Mouse (Mus musculus) layer of hippocampus, postnatal 10 days (tissue): ENCODE data around the gene Bcl6b. TPM values are rescaled to one million over a fixed set of nuclear protein-coding genes. Genes with fewer than 3 reads are reported as not detected.

ENCODE experiments used
- DNase-seq, 2 experiments: peaks; one replicate each; pipeline ENCODE4 v3.0.0; 2021; ENCODE audit warnings: low spot score in 2 of 2
- total RNA-seq, 2 experiments: library from RNA; stranded (reverse); gene quantifications; 2 replicates each; pipeline ENCODE4 v1.2.3; 2021

Gene Bcl6b
- total RNA-seq, 2 experiments from 2014 or later = 4.3 to 7.4 TPM

DNA sequence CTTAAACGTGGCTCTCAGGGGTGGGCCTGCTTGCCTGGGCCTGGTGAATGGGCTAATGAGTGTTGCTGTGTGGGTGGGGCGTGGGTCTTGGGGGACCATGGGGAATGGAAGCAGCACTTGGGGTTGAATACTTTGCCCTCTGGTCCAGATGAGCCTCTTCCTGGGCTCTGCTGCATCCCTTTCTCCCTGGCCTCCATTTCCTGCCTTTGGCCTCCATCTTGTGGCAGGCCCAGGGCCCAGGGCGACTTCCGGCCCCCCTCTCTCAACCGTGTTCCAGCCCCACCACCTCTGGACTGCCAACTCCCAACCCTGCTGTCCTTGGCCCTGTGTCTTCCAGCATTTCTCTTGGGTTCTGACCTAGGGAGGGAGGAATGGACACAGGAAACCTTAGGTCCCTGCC is 4.4 kb upstream of the Bcl6b start:
- no peak for DNase-seq

DNA sequence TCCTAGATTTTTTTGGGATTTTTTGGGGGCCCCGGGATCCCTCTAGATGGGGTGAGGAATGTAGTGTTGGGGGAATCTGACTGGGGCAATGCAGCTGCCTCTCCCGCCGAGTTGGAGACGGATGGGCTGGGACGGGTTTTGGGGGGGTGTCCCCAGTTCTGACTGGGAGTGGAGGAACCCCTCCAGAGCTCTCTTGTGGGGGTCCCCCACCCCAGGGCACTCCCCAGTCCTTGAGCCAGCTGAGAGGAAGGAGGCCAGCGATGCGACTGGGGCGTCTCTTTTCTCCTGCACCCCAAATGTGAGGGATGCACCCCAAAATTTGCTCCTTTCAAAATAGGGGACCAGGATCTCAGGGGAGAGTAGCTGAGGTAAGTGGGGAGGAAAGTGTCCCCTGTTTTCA is 3.4 kb upstream of the Bcl6b start:
- peak in 1 of 2 experiments; percentile 55 for DNase-seq

DNA sequence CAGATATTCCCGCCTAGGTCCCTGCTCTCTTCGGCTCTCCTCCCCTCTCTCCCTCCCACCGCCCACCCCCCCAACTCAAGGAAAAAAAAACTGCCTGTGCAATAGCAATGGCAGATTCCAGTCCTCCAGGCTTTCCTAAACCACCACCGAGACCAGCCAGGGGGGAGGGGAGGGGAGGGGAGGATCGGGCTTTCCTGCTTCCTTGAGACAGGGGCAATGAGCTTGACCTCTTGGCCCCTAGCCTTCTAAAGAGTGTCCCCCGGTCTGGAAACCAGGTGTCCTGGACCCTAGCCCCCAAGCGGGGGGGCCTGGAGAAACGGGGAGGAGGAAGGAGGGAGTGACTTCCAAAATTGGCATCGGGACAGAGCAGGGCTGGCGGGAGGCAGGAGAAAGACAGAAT is 2.9 kb upstream of the Bcl6b start:
- peak; percentile 74 to 75 for DNase-seq

DNA sequence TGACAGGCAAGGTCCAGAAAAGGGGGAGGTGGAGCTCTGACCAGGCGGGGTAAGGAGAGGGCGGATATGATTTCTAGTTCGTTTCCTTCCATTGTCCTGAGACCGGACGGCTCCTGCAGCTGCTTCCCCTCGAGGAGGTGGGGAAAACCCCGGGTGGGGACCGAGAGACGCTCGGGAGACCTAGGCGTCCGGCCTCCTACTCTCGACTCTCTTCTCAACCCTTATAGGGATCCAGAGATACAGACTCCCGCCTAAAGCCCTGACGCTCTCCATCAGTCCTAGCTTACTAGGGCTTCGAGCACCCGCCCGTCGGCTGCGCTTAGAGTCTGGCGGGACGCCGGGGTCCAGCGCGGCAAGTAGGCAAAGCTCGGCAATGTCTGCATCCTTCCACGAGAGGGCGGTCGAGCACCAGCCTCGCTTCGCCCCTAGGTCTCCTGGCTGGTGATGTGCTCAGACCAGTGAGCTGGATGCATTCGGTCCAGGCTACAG is 685 bp upstream of the Bcl6b start:
- peak; percentile 90 for DNase-seq

DNA sequence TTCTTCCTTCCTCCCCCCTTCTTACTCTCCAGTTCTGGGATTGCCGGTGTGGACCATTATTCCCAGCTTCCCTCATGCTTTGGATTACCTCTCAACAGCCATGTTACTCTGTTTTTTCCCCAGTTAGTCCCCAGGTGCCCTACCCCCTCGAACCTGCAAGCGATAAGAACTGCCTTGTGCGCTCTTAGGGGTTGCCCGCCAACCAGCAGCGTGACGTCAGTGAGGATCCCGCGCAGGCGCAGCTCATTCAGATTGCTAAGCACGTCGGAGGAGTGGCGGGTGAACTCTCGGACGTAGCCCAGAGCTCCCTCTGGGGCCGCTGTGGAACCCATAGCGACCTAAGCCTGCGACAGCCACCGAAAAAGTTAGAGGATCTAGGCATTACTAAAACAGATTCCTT is 770 bp downstream of the Bcl6b start:
- peak; percentile 85 to 89 for DNase-seq

DNA sequence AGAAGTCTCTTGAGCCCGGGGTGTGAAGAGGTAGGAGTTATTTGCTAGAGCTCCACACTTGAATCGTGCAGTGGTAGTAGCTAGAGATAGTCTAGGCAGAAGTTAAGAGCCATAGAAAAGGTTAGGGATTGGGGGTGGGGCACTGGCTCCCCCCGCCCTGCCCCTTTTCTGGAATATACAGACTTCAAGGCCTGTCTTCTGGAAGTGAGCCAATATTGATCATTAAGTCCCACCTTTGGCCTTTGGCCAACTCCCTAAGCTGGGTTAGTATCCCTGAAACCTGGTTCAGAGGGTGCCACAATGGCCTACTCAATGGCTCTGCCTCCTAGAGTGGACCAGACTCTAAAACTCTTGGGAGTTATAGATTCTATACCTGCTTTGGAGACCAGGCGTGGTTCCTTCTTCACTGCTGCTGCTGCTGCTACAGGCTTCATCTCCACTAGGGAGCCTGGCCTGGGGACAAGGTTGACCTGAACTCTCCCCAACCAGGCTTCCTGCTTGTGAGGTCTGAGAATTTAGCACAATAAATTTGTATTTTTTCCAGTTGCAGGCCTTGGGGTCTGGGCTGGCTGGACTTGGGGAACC is 1.8 kb downstream of the Bcl6b start:
- DNase-seq = no peak

DNA sequence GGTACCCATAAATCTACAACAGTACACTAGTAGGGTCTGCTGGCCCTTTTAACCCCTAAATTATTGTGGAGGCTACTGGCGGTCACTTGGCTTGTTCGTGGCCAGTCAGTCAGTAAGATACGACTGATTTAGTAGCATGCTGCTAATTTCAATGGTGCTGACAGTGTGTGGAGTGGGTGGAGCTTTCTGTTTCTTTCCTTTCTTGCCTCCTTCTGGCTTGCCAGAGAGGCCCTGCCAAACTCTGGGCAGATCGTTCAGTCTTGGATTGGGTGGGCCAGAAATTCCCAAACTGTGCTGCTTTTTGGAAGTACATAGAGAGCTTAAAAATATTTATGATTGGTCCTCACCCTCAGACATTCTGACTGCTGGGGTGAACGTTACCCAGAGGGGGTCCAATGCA is 2.5 kb downstream of the Bcl6b start:
- DNase-seq = peak in 1 of 2 experiments; percentile 38

DNA sequence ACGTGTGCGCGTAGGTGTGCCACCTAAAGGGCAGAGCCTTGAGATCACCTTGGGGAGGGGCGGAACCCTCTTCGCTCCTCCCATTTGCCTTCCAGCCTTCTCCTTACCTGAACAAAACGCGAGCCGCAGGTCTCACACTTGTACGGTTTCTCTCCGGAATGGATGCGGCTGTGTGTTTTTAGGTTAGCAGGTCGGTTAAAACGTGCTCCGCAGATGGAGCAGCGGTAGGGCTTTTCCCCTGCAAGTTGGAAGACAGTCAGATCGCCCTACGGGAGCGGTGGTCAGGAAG is 3.1 kb downstream of the Bcl6b start:
- no peak for DNase-seq

DNA sequence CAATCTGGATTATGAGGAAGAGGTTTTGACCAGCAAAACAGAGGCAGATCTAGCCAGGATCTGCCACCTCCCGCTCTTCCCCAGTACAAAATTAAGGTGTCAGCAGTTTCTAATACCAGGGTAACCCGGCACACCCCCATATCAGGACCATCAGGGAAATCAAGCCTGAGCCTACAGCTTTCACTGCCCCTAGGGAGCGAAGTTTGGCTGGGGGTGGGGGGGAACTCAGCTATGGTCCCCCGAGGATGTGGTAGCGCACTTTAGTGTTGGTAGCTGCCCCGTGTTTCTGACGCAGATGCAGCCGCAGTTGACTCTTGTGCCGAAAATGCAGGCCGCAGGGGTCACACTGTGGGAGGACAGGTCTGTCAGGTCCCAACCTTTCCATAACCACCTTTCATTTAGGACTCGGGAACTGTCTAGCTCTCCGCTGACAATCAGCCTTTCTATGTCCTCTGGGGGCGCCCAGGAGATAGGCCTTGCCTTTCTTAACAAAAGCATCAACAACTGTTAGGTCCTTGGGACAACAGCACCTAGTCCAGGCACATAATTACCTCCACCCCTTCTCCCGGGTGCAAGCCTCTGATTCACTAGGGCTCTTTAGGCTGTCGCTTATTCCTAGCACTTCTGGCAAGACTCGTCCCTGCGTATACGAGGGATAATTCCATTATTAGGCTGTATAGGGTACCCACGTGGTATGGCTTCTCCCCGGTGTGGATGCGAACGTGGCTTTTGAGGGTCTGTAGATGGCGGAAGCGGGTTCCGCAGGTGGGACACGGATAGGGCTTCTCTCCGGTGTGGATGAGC is 3.6 kb downstream of the Bcl6b start:
- DNase-seq = peak in 1 of 2 experiments; percentile 27

DNA sequence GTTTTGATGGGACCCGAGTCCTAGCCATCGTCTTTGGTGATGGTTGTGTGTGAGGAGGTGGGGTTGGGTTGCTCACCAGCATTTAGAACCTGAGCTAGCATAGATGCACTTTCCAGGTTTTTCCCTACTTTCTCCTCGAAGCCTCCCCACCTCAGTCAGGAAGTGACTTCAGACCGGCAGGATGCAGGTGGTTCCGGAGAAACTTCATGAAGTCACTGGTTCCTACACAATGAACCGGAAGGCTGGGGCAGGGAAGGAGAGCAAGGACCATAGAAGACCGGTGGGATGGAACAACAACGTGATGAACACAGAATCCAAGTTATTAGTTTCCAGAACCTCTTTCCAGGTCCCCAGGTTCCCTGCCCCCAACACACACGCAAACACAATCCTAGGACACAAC is 5.9 kb downstream of the Bcl6b start:
- no peak for DNase-seq

DNA sequence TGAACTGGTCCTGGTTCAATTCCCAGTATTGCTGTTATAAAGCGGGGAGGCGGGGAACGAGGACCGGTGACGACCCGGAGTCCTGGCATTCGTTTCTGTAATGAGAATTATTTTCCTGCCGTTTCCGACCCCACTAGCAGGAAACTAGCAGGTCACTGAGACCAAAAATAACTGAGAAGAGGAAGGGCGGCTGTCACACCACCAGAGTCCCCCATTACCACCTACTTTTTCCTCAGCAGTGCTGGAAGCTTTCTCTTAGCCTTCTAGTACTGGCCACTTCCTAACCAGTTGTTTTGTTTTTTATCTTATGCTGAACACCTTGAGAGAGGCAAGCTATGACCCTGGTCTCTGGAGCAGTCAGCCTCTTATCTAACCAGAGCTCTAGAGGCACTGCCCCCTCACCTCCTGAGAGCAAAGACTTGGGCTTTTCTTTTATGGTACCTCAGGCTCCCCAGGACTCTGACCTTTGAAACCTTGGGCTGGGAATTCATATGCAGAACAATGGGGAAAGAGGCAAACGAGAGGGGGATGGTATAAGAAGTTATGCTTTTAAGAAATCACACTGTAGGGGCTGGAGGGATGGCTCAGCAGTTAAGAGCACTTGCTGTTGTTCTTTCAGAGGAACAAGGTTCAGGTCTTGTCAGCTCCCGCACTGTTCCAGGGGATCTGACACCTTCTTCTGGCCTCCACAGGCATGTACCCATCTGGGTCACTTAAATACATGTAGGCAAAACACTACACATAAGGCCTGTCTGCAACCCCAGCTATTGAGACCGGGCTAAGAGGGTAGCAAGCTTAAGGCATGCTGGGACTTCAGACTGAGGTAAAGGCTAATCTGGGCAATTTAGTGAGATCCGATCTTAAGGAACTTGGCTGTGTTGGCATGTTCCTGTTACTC is 7.7 kb downstream of the Bcl6b start:
- DNase-seq = peak; percentile 9 to 25

DNA sequence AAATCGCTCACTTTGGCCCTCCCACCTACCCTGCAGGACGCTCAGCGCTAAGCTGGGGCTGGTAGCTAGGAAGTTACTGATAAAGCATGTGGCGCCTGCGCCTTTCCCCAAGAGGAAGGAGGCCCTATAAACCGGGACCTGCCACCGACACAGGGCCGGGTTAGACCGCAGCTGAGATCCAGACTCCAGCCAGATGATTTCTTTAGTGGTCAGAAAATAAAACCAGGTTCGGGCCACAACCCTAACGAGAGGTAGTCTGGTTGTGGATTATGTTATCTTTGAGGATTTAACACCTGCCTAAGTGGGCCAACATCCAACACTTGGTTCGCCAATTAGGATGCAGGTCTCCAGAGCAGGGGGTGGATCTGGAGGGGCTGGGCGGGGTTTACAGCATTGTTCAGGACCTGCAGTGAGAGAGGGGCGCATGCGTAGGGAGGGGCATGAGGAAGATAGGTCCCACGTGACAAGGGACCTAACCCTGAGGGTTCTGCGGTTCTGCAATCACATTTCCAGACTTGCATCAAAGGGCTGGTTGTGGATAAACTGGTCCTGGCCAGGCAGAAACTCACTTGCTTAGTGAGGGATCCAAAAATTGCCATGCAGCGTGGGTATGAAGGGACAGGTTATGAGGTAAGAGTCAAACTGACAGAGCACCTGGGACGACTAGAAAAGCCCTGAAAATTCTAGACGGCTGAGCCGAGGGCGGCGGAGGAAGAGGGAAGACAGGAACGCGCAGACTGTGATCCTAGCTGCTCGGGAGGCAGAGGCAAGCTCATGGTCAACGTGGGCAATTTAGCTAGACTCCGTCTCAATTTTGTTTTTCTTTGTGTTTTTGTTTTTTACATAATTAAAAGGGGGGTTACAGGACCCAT is 8.6 kb downstream of the Bcl6b start, which contains the start of gene Slc16a13:
Gene Slc16a13, minus strand, starts transcription at position 334 of the 872 bp plus-strand sequence.
- DNase-seq = peak; percentile 93 to 94

DNA sequence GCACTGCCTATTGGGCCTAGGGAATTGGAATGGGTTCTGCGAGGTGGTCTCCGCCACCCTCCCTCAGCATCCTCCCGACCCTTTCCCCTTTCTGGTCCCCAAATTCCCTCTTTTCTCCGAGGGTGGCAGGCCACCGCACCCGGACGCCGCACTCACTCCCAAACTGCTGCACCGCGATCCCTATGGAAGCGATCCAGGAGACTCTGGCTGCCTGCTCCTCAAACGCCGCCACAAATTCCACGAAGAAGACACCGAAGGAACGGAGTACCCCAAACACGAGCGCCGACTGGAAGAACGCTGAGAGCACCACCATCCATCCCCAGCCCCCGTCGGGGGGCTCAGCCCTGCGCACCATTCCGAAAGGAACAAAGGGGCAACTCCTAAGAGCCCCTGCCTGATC is 9.3 kb downstream of the Bcl6b start:
- peak in 1 of 2 experiments; percentile 55 for DNase-seq

DNA sequence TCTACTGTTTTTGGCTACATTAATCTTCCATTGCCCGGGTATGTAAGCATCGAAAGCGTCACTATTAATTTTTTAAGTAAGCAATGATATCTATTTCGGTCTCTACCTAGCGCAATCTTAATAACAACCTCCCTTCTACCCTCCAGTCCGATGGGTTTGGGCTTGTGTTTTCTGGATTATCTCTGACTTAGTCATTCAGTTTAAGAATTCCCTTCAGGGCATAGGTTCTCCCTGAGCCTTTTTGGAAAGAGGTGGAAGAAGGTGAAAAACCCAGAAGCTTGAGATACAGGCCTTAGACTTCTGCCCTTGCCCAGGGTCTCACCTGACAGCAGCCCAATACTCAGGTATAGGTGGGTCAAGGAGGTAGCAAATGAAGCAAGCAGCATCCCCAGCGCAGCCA is 9.7 kb downstream of the Bcl6b start:
- no peak for DNase-seq

DNA sequence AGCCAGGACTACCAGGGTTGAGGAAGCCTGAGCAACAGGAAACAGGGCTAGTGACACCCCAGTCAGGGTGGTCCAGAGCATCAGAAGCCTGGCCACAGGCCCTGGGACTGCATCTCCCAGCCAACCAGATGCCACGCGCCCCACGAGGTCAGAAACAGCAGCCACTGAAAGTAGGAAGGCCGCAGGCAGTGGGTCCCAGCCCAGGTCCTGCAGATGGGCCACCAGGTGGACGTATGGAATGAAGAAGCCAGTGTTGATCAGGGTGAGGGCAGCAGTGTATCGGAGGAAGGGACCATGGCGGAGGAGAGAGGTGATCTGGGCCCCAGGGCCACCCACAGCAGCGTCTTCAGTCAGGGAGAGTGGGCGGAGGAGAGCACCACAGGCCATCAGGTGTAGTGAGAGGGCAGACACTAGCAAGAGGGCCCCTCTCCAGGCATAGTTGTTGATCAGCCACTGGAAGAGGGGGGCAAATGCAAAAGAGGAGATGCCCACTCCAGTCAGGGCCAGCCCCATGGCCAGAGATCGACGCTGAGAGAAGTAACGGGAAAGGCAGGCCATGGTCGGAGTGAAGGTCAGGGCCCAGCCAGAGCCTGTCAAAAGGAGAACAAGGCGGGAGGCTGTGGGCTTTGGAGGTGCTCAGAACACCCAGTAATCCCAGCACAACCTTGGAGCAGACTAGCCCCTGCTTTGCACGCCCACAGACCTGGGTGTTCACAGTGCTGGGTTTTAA is 10.7 kb downstream of the Bcl6b start:
- no peak for DNase-seq

DNA sequence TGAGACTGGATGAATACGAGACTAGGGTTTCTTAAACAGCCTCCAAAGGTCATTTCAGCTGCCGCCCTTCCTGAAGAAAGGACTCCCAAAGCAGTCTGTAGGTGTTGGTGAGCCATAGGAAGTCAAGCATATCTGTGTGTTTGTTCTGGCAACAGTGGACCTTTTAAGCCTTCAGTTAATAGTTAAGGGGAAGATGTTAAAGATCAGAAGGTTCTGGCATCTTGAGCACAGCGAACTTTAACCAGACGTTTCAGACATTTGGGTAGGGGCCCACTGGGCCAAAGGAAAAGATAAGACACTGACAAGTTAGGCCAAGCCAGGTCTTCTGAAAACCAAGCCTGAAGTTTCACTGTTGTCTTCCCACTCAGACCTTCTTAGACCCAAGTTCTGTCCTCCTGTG is 11.6 kb downstream of the Bcl6b start:
- no peak for DNase-seq

DNA sequence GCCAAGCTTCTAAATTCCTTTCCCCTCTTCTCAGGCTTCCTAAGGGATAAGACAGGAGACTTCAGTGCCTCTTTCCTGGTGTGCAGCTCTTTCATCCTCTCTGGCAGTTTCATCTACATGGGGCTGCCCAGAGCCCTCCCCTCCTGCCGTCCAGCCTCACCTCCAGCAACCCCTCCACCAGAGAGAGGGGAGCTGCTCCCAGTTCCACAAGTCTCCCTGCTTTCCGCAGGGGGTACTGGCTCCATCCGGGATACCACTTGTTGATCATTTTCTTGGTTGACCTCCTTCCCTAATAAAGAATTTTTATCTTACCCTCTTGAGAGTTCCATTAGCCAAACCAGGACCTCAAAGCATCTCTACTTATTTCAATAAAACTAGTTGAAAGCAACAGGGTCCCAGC is 13.5 kb downstream of the Bcl6b start:
- no peak for DNase-seq

DNA sequence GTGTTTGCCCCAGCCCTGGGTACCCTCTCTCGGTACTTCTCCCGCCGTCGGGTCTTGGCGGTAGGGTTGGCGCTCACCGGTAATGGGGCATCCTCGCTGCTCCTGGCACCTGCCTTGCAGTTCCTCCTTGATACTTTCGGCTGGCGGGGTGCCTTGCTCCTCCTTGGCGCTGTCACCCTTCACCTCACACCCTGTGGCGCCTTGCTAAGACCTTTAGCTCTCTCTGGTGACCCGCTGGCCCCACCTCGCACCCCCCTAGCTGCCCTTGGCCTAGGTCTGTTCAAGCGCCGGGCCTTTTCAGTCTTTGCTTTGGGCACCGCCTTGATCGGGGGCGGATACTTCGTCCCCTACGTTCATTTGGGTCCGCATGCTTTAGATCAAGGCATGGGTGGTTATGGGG is 14.3 kb downstream of the Bcl6b start:
- DNase-seq = peak in 1 of 2 experiments; percentile 28

DNA sequence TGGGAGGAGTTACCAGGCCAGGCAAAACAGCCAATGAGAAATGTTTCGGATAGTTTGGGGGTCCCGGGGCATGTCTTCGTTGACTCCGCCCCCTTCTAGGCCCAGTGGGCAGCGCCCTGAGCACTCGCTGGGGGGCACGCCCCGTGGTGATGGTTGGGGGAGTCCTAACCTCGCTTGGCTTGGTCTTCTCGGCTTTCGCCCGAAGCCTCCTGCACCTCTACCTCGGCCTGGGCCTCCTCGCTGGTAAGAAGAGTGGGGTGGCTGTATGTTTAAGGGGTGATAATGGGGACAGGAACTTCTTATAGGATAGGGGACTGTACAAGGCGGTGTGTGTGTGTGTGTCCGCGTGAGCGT is 14.8 kb downstream of the Bcl6b start:
- DNase-seq = peak in 1 of 2 experiments; percentile 39

DNA sequence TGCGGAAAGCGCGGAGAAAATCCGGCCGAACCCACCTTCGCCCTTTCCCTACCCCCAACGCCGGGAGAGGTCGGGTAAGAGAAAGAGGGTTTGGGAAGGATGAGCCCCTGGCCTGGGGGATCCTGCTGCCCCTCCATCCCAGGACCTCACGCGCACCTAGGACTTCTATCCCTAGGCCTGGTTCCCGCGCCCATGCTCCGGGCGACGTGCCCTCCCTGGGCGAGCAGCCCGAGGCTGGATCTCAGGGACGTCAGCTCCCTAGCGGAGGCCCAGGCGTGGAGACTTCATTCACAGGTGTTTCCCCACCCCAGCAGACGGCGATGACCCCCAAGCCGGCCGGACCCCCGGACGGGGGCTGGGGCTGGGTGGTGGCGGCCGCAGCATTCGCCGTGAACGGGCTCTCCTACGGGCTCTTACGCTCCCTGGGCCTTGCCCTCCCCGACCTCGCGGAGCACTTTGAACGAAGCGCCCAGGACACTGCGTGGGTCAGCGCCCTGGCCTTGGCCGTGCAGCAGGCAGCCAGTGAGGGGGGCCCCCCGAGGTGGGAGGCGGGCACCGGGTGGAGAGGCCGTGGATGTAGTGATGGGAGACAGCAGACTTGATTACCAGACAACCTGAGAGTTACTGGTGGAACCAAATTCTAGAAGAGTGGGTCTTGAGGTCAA is 15.3 kb downstream of the Bcl6b start:
- DNase-seq = peak in 1 of 2 experiments; percentile 63
